Mouse (Mus musculus) embryonic fibroblast, embryonic 13.5 days (primary cell): ENCODE results near the gene Traf3ip3. TPM values are rescaled to one million over a fixed set of nuclear protein-coding genes. Genes with fewer than 3 reads are reported as not detected.

ENCODE experiments used
- H3K27ac ChIP-seq: 2 replicates; pipeline ENCODE4 v1.5.1; 2012; ENCODE audit warnings: low read length, control low read depth, inconsistent platforms; ENCODE audit not compliant: insufficient read depth
- H3K4me1 ChIP-seq: 2 replicates; pipeline ENCODE4 v1.6.1; 2011; ENCODE audit warnings: low read length; ENCODE audit not compliant: control insufficient read depth, insufficient read depth
- H3K4me3 ChIP-seq: 2 replicates; pipeline ENCODE4 v1.5.1; 2011; ENCODE audit warnings: mild to moderate bottlenecking, control low read depth, low read length; ENCODE audit not compliant: insufficient read depth
- CTCF ChIP-seq: IDR thresholded peaks from 2 replicates; pipeline ENCODE4 v1.5.1; 2011; ENCODE audit warnings: mild to moderate bottlenecking, control low read depth, low read length, moderate library complexity, borderline replicate concordance; ENCODE audit not compliant: insufficient read depth
- POLR2A ChIP-seq: IDR thresholded peaks from 2 replicates; pipeline ENCODE4 v1.6.1; 2011; ENCODE audit warnings: low read depth, mild to moderate bottlenecking, control low read depth, low read length, moderate library complexity
- polyA plus RNA-seq: library from polyadenylated mRNA; stranded (reverse); fragments of >200 nt; gene quantifications from 2 replicates; pipeline ENCODE4 v1.2.4, GENCODE M21; 2011; ENCODE audit warnings: low read depth; ENCODE audit not compliant: missing spikeins, insufficient read length

Gene Traf3ip3
- polyA plus RNA-seq, 1 experiment = not detected

DNA sequence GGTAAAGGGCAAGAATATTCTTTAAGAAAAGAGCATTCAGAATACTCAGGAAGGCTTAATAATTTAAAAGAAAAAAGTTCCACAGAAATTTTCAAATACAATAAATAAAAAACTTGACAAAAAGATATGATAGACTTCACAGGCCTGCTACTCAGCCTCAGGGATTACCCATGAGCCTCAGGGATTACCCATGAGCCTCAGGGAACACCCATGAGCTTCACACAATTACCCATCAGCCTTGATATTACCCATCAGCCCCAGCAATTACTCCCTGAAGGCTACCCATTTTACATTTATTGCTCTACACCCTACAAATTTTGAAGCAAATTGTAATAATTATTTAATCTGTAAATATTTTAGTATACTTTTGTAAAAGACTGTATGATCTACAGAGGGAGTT is 69.1 kb downstream of the Traf3ip3 start:
- H3K4me1 ChIP-seq = peaks cover 2% of the 10 kb centered on the region; the same call in 1 of the 2 replicates
- no peak overlapping the region for H3K27ac ChIP-seq
- no peak for TF ChIP-seq CTCF
- TF ChIP-seq POLR2A = no peak
- H3K4me3 ChIP-seq = no peak overlapping the region

DNA sequence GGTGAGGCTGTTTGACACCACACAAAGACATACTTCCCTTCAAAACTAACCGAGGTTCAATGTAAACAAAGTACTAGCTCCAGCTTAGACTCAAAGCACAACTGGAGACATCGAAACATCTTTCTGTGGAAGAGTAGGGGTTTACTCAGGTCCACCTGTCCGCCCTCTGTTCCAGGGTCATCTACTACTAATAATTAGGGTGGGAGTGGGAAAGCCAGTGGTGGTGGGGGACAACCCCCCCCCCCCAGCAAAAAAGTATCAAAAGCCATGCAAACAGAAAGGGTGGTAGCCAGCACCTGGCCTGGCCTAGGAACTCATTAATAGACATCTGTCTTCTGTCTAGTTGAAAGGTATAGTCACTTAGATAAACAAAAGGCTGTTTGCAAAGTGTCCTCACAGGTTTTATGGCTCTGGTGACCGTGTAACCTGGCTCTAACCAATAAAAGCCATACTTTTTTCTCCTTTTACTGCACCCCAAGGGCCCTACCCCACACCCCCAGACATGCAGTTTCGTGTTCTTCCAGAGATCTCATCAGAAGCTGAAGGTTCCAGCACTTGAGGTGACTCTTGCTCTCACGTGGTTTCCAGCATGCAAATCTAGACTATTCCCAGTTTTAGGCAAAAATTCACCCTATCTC is 70.1 kb downstream of the Traf3ip3 start:
- TF ChIP-seq POLR2A = no peak
- no peak for TF ChIP-seq CTCF
- Histone ChIP-seq H3K4me3 (no peak overlapping the region), H3K27ac (no peak overlapping the region), H3K4me1 (peaks cover 2% of the 10 kb centered on the region; the same call in 1 of the 2 replicates)

DNA sequence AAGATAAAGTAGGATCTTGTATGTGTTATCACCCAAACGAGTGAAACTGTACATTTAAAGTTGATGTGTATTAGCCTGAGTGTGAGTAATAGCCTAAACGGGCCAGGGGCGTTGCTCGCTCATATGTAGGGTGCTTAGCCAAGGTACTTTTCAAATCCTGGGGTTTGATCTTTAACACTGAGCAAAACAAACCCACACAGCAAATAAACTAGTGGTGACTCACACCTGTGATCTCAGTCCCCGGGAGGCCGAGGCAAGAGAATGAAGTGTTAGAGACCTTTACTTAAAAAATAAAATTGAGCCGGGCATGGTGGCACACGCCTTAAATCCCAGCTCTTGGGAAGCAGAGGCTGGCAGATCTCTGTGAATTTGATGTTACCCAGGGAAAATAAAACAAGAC is 70.7 kb downstream of the Traf3ip3 start:
- Histone ChIP-seq H3K4me3 (no peak overlapping the region), H3K27ac (no peak overlapping the region; the same call in 1 of the 2 replicates), H3K4me1 (peaks cover 2% of the 10 kb centered on the region; the same call in 1 of the 2 replicates)
- no peak for TF ChIP-seq CTCF
- TF ChIP-seq POLR2A = no peak

DNA sequence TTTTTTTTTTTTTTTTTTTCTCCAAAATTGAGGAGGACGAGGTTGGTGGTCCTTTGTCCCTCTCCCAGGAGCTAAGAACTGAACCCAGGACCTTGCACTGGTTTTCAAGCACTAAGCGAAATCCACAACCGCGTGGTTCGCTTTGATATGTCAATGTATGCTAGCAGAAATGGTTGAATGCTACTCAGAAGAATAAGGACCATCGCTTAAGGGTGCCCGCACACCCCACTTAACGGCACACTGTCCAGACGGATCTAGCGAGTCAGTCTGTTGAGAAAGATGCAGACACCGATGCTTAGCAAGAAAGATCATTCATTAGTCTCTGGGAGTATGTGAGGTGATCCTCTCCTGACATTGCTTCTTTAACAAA is 71.1 kb downstream of the Traf3ip3 start:
- peaks cover 2% of the 10 kb centered on the region; the same call in 1 of the 2 replicates for H3K4me1 ChIP-seq
- H3K4me3 ChIP-seq = peak overlapping the region; percentile 14; the same call in 1 of the 2 replicates
- TF ChIP-seq CTCF (no peak), POLR2A (no peak)
- no peak overlapping the region; the same call in 1 of the 2 replicates for H3K27ac ChIP-seq

DNA sequence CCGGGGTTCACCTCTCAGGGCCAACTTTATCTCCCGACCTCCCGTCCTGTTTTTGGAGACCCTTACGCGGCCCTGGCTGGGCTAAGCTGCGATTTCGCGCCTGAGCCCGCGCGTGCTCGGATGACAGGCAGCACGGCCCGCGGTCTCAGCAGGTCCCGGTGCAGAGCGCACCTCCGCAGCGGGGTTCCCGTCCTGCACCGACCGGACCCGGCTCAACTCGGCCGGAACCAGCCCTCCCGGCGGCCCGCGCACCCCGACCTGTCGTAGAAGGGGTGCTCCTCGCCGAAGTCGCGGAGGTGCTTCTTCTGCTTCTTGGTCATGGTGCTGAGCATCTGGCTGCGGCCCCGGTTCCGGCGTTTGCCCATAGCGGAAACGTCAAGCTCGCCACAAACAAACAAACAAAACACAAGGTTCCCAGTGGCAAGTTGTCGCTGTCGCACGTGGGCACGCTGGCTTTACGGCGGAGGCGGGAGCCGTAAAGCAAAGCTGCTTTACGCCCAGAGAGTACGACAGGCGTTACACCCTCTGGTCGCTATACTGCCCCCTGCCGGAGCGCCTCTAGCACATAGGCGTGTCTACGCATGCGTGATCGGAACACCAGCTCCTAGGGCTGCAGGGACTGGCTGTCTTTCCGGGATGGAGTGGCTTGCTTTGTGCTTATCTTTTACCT is 71.6 kb downstream of the Traf3ip3 start, which contains the start of gene Diexf:
Diexf (minus strand) TSS at position 487 of the 670 bp plus-strand sequence.
- Histone ChIP-seq H3K4me3 (peak within 1 kb of the TSS; percentile 77), H3K27ac (no peak within 1 kb of the TSS; the same call in 1 of the 2 replicates), H3K4me1 (peaks cover 2% of the 10 kb centered on the region; the same call in 1 of the 2 replicates)
- TF ChIP-seq POLR2A (peak; percentile 92), CTCF (peak; percentile 86)

DNA sequence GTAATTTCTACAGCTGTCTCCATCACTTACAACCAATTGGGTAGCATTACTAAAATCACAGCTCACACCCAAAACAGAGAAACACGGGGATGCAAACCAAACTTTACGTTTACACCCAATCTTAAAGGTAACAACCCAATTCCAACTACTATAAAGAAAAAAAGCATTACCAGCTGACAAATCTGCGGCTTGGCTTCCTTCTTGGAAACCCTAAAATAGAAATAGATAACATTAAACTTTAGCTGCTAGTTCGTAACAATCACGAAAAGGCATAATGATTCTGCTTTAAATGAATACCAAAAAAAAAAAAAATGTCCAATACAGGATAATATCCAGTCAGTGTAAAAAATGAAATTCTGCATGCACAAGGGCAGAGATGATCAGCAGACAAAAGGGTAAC is 72.2 kb downstream of the Traf3ip3 start:
- Histone ChIP-seq H3K27ac (no peak overlapping the region), H3K4me1 (peaks cover 2% of the 10 kb centered on the region), H3K4me3 (peak overlapping the region; percentile 77)
- TF ChIP-seq CTCF (no peak), POLR2A (no peak)

DNA sequence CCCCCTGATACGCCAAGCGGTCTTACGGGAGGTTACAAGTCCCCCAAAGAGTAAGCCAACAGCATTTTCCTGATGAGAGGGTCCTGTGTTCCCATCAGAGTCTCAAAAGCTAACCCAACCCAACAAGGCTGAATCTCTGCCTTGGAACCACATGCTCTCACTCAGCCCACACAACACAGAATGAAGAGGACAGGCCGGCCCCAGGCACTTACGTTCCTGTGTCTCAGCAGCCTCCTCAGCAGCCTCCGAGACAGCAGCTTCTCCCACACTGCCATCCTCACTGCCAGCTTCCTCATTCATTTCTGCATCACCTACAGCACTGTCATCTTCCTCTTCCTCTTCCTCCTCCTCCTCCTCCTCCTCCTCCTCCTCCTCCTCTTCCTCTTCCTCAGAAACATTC is 73.4 kb downstream of the Traf3ip3 start:
- TF ChIP-seq CTCF (no peak), POLR2A (no peak)
- Histone ChIP-seq H3K27ac (no peak overlapping the region), H3K4me3 (no peak overlapping the region), H3K4me1 (peaks cover 2% of the 10 kb centered on the region)

DNA sequence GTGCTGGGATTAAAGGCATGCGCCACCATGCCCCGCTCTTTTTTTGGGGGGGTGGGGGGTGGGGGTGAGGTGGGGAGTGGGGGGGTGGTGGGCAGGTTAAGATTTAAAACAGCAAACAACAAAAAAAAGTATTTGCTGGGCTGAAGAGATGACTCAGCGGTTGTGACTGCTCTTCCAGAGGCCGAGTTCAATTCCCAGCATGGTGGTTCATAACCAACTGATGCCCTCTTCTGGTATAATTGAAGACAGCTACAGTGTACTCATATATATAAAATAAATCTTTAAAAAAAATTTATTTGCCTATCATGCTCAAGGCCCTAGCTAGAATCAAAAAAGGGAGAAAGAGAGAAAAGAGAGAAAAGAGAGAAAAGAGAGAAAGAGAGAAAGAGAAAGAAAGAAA is 75.7 kb downstream of the Traf3ip3 start:
- H3K27ac ChIP-seq = no peak overlapping the region
- H3K4me1 ChIP-seq = peaks cover 2% of the 10 kb centered on the region
- TF ChIP-seq CTCF = no peak
- H3K4me3 ChIP-seq = no peak overlapping the region

Other genes with a start within 250 kb of the Traf3ip3 start
- gene Syt14, start 165.9 kb downstream of the Traf3ip3 start, polyA plus RNA-seq = 1.5 and 2.3 TPM in 2 replicates
- gene Diexf, start 71.4 kb downstream of the Traf3ip3 start, polyA plus RNA-seq = 22.3 and 25.4 TPM in 2 replicates
- gene Irf6, start 48.6 kb downstream of the Traf3ip3 start, polyA plus RNA-seq = 0.32 and 1.3 TPM in 2 replicates
- 5.4 and 10.7 TPM in 2 replicates for gene A130010J15Rik, start 33.7 kb downstream of the Traf3ip3 start, polyA plus RNA-seq
- gene Lamb3, start 6.0 kb upstream of the Traf3ip3 start, polyA plus RNA-seq = not detected in 2 replicates
- gene Hsd11b1, start 62.4 kb upstream of the Traf3ip3 start, polyA plus RNA-seq = 0.86 TPM in 1 of 2 replicates, not detected in the other
- 1.5 and 3.4 TPM in 2 replicates for gene G0s2, start 71.5 kb upstream of the Traf3ip3 start, polyA plus RNA-seq
- not detected in 2 replicates for gene Camk1g, start 168.6 kb upstream of the Traf3ip3 start, polyA plus RNA-seq